Mouse (Mus musculus) myocyte (in vitro differentiated cells): Measurements from ENCODE around the gene Rhd.
"Not testable (repeated sequence)": the region's sequence is repeated elsewhere in the genome, so short reads cannot be mapped to it uniquely, and the experiment has no call there.

Experiments
- POLR2A ChIP-seq: IDR thresholded peaks from one replicate; pipeline ENCODE4 v1.6.1; 2011; ENCODE audit warnings: low read depth, mild to moderate bottlenecking, control low read depth, moderate library complexity; ENCODE audit not compliant: insufficient read length
- POLR2AphosphoS2 ChIP-seq: IDR thresholded peaks from one replicate; pipeline ENCODE4 v1.6.1; 2011; ENCODE audit warnings: low read depth, control low read depth; ENCODE audit not compliant: insufficient read length
- SRF ChIP-seq: IDR thresholded peaks from one replicate; pipeline ENCODE4 v1.6.1; 2011; ENCODE audit warnings: low read depth; ENCODE audit not compliant: control insufficient read depth, insufficient read length

DNA sequence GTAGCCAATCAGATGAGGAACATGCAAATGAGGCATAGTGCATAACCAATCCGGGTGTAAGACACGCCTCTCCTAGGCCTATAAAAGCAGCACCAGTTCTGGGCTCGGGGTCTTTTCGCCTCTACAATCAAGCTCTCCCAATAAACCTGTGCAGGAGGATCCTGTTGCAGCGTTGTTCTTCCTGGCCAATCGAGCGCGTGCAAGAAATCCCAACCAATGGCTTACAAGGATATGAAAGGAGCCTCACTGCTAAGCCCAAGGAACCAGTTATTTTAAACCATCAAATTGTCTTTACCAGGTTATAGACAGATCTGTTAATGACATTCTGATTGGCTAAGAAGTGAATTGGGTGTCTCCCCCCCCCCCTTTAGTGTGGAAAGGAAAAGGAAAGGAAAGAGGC, 47.1 kb downstream of the Rhd start:
- TF ChIP-seq POLR2AphosphoS2, POLR2A, SRF: not testable (repeated sequence)
